Mouse (Mus musculus) retina, adult 2 months (tissue): ENCODE results near the gene Galnt9.
A peak's percentile ranks its signal among the peaks of the same experiment; 100 is the strongest.

ENCODE experiments used
- DNase-seq: peaks from one replicate; pipeline ENCODE4 v3.0.0-alpha.2; 2012; ENCODE audit warnings: low read depth, low spot score

Galnt9 gene

DNA sequence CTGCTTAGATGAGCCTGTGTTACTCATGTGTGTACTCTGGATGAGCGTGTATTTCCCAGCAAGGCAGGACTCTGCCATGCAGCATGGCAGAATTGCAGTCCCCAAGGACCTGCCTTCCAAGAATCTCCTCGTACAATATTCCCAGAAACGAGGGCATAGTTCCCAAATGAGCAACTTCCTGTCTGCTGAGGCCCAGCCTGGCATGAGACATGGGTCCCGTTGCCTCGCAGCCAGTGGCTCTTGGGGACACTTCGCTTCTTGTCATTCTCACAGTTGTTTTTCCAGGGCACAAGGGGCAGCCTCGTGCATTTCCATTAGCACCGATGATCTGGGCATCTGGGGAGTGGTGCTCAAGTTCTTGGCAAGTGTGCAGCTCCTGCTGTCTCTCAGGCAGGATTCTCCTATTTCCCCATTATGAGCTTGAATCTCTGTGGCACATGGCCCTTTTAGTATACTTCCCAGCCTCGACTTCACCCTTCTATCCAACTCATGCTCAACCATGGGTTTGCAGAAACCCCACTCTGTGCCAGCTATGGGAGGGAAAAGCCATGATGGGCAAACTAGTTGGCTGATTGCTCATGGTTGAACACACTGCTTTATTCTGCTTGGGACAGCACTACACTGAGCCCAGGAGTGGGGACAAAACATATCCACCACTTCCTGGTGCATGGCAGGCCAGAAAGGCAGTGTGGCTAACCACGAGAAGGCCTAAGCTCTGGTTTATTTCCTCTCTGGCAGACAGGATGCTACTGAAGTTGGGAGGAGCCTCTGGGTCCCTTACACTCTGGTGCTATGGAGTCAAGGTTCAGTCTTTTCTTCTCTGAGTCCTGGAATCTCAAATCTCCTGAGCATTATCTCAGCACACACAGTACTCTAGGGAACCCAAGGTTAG, 38.7 kb downstream of the Galnt9 start:
- DNase-seq = no peak

DNA sequence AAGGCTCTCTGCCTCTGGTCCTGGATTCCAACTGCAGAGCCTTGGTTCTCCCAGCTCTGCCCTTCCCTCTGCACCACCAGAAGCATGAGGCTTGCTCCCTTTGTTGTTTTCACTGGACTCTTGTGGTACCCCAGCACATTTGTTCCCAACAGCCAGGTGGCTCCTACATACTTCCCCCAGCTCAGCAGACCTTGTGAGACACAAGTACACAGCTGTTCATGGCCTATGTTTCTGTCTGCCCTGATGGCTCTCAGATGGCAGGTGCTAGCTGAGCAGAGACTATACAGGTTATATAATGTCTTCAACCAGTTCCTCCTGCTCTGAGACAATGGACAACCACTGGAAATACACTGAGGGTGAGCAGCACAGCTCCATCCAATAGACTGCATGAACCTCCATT, 43.3 kb downstream of the Galnt9 start:
- DNase-seq = no peak

DNA sequence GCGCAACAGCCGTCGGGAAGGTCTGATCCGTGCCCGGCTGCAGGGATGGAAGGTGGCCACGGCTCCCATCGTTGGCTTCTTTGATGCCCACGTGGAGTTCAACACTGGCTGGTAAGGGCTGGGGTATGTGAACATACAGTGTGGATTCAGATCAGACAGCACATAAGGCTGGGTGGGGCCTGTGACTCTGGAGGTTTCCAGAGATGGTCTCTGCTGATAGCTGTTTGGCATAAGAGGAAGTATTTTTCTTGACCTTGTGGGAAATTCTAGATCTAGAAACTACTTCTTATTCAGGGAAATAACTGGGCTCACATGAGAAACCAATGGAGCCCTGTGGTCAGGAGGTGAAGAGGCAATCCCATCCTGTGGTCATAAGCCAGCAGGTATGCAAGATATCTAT, 45.7 kb downstream of the Galnt9 start:
- DNase-seq = no peak

DNA sequence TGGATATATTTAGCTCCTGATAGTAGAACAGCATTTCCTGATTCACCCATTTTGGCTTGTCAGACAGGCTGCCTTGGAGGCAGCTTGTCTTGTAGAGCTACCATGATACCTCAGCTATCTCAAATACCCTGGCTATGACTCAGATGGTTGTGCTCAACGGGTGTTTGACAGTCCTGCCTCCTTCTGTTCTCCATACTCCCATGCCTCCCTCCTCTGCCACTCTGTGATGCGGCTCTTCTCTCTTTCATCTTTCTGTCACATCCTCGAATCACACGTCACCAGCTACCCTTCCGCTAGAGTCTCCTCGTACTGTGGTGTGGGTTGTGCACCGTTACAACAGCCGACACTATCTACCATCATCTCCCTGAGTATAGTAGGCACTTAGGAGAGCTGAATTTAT, 50.3 kb downstream of the Galnt9 start:
- DNase-seq = no peak

GRCm38 (mm10) chr5:110595341-110595740, 51.2 kb downstream of the Galnt9 start:
- DNase-seq = no peak

GRCm38 (mm10) chr5:110596086-110596780, 52.1 kb downstream of the Galnt9 start:
- no peak for DNase-seq

GRCm38 (mm10) chr5:110597502-110597901, 53.3 kb downstream of the Galnt9 start:
- peak; percentile 29 for DNase-seq

DNA sequence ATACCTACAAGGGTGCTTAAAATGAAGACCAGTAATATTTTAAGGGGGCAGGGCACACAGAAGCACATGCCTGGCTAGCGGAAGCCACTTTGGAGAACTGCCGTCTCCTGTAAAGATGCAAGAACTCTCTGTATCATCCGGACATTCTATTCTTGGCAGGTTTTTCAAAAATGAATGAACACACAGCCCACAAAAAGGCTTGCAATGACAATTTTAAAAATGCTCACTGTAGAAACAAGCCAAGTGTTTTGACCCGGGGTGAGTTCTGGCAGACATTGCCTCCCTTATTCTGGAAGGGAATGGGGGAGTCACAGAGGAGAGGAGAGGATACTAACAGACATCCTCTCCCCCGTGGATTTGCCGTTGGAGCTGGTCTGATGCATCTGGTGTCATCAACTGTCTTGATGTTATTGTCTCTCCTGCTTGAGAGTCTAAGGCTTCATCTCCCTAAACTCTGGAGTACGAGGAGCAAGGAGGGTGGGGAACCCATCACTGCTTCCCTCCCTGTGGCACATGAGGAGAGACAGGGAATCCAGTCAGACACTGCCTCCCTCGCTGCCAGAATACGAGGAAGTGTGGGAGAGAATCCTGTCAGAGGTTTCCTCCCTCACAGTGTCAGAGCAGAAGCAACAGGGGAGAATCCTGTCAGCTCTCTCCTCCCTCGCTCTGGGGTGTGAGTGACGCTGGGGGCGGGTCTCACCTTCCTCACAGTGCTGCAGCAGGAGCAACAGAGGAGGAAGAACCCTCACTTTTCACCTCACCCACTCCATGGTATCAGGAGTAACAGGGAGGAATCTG, 54.3 kb downstream of the Galnt9 start:
- DNase-seq = no peak

DNA sequence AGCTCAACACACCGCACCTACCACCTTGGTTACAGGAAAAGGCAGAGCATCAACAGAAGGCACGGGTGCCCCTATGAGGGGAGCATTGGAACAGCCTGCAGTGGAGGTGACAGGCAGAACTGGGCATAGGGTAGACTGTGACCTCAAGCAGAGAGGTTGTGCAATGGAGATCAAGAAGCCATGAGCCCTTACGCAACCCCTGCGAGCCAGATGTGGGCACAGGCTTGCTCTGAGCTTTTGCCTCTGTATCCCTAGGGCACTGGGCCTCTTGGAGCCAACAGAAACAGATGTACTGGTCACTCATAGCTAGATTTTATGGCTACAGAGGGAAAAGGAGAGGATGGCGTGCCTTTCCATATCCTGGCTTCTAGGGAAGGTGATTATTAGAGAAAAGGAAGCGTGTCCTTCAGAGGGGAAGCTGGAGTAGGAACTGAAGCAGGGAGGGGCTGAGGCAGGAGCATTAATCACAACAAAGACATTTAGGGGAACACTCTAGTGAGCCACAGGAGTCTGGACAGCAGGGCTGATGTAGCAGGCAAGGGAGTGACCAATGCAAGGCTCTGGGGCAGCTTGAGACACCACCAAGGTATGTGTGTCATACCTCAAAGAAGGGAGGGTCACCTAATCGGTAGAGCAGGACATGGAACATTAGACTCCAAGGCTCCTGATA, 59.0 kb downstream of the Galnt9 start:
- no peak for DNase-seq

- DNase-seq = no peak
Observed at GRCm38 (mm10) chr5:110604311-110604710, 60.2 kb downstream of the Galnt9 start.

GRCm38 (mm10) chr5:110605531-110606221, 61.5 kb downstream of the Galnt9 start:
- DNase-seq = no peak

GRCm38 (mm10) chr5:110607767-110608166, 63.6 kb downstream of the Galnt9 start:
- no peak for DNase-seq

GRCm38 (mm10) chr5:110608336-110608735, 64.2 kb downstream of the Galnt9 start:
- no peak for DNase-seq

DNA sequence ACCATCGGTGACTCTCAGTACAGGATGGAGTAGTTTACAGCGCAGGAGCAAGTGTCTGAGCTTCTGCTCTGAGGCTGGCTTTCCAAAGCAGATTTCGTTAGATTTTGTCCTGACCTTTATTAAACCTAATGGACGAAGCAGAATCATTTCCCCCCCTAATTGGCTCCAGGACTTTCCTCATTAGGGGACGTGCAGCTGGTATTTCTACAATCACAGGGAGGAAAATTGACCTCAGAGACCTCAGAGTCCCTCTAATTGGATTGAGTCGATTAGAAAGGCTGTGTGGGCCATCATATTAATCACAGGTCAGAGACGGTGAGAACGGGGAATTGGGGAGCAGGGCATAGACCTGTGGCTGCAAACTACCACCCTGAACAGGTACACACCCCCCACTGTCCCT, 64.8 kb downstream of the Galnt9 start:
- peak; percentile 28 for DNase-seq

- DNase-seq = no peak
Observed at GRCm38 (mm10) chr5:110609425-110609824, 65.3 kb downstream of the Galnt9 start.

- DNase-seq = no peak
Observed at GRCm38 (mm10) chr5:110609868-110610267, 65.7 kb downstream of the Galnt9 start.

- DNase-seq = no peak
Observed at GRCm38 (mm10) chr5:110610484-110610883, 66.3 kb downstream of the Galnt9 start.

- no peak for DNase-seq
Observed at GRCm38 (mm10) chr5:110611435-110612158, 67.4 kb downstream of the Galnt9 start.

DNA sequence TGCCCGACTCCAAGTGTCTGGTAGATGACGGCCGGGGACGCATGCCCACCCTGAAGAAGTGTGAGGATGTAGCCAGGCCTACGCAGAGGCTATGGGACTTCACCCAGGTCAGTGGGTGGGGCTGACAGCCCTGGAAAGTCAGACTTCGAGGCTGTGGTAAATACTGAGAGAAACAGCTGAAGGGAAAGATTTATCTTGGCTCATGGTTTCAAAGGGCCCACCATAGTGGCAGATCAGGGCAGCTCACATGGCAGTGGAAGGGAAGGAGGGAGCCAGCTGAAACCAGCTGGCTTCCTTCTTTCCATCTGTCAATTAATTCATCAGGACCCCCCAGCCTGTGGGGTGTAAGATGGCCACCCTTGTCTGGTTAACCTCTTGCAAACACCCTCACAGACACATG, 75.1 kb downstream of the Galnt9 start:
- DNase-seq = no peak

- no peak for DNase-seq
Observed at GRCm38 (mm10) chr5:110624319-110624718, 80.2 kb downstream of the Galnt9 start.
